Mouse (Mus musculus): ENCODE measurements at regions not wholly inside any gene's neighbourhood (a gene's known extent, or its start where the extent isn't known, plus 50 kb on each side); places are given as distances from the start of the nearest gene placed in this dataset.

GRCm38 (mm10) chr8:109419029-109419596 is 74.7 kb upstream of the Pmfbp1 start:
- Histone ChIP-seq H3K79me2 (ENCODE audit: control insufficient read depth, insufficient read depth) (no peaks in the 10 kb centered on the region), H3K36me3 (ENCODE audit: control insufficient read depth, insufficient read depth) (no peaks in the 10 kb centered on the region), H3K4me3 (no peak overlapping the region), H3K4me2 (ENCODE audit: low read depth) (no peak overlapping the region), H3ac (ENCODE audit: control insufficient read depth, insufficient read length) (no peak overlapping the region), H3K27me3 (ENCODE audit: control insufficient read depth, insufficient read depth, insufficient read length) (no peaks in the 10 kb centered on the region)
- TF ChIP-seq CEBPB (IDR thresholded peaks at IDR 0.05; ENCODE audit: insufficient read depth, poor library complexity, severe bottlenecking) (no peak), POLR2A (IDR thresholded peaks at IDR 0.05; ENCODE audit: insufficient read length, low read depth) (no peak), MAX (IDR thresholded peaks at IDR 0.05; ENCODE audit: low read depth) (no peak), SRF (IDR thresholded peaks at IDR 0.05; ENCODE audit: control insufficient read depth, insufficient read length, low read depth) (no peak), MYOD1 (IDR thresholded peaks at IDR 0.05; ENCODE audit: control insufficient read depth in 1 of 3, insufficient read length in 2 of 3, low read depth in 2 of 3) (no peak), MYOG (IDR thresholded peaks at IDR 0.05; ENCODE audit: control insufficient read depth in 1 of 3, insufficient read depth in 1 of 3, insufficient read length in 2 of 3, low read depth in 2 of 3) (no peak), USF1 (IDR thresholded peaks at IDR 0.05; ENCODE audit: low read depth) (no peak), REST (IDR thresholded peaks at IDR 0.05; ENCODE audit: insufficient read depth, insufficient read length) (no peak), POLR2AphosphoS2 (IDR thresholded peaks at IDR 0.05; ENCODE audit: insufficient read length, low read depth) (no peak), TCF12 (IDR thresholded peaks at IDR 0.05; ENCODE audit: insufficient read depth, poor library complexity, severe bottlenecking) (no peak), E2F4 (IDR thresholded peaks at IDR 0.05; ENCODE audit: insufficient read depth) (no peak), TCF3 (IDR thresholded peaks at IDR 0.05; ENCODE audit: insufficient read length, low read depth) (no peak)

GRCm38 (mm10) chr8:109424004-109424403 is 69.8 kb upstream of the Pmfbp1 start:
- no peaks in the 10 kb centered on the region for H3K79me2 ChIP-seq (ENCODE audit: control insufficient read depth, insufficient read depth)
- no peaks in the 10 kb centered on the region for H3K27me3 ChIP-seq (ENCODE audit: control insufficient read depth, insufficient read depth, insufficient read length)
- no peak overlapping the region for H3K4me2 ChIP-seq (ENCODE audit: low read depth)
- H3K4me3 ChIP-seq = no peak overlapping the region
- TF ChIP-seq TCF3 (IDR thresholded peaks at IDR 0.05; ENCODE audit: insufficient read length, low read depth) (no peak), POLR2A (IDR thresholded peaks at IDR 0.05; ENCODE audit: insufficient read length, low read depth) (no peak), CEBPB (IDR thresholded peaks at IDR 0.05; ENCODE audit: insufficient read depth, poor library complexity, severe bottlenecking) (no peak), MAX (IDR thresholded peaks at IDR 0.05; ENCODE audit: low read depth) (no peak), E2F4 (IDR thresholded peaks at IDR 0.05; ENCODE audit: insufficient read depth) (no peak), MYOD1 (IDR thresholded peaks at IDR 0.05; ENCODE audit: control insufficient read depth in 1 of 3, insufficient read length in 2 of 3, low read depth in 2 of 3) (no peak), TCF12 (IDR thresholded peaks at IDR 0.05; ENCODE audit: insufficient read depth, poor library complexity, severe bottlenecking) (no peak), SRF (IDR thresholded peaks at IDR 0.05; ENCODE audit: control insufficient read depth, insufficient read length, low read depth) (no peak), REST (IDR thresholded peaks at IDR 0.05; ENCODE audit: insufficient read depth, insufficient read length) (no peak), MYOG (IDR thresholded peaks at IDR 0.05; ENCODE audit: control insufficient read depth in 1 of 3, insufficient read depth in 1 of 3, insufficient read length in 2 of 3, low read depth in 2 of 3) (no peak), USF1 (IDR thresholded peaks at IDR 0.05; ENCODE audit: low read depth) (no peak), POLR2AphosphoS2 (IDR thresholded peaks at IDR 0.05; ENCODE audit: insufficient read length, low read depth) (no peak)
- H3ac ChIP-seq (ENCODE audit: control insufficient read depth, insufficient read length) = no peak overlapping the region
- no peaks in the 10 kb centered on the region for H3K36me3 ChIP-seq (ENCODE audit: control insufficient read depth, insufficient read depth)

GRCm38 (mm10) chr8:109428551-109428950 is 65.3 kb upstream of the Pmfbp1 start:
- H3K4me2 ChIP-seq (ENCODE audit: low read depth) = no peak overlapping the region
- TF ChIP-seq POLR2AphosphoS2 (IDR thresholded peaks at IDR 0.05; ENCODE audit: insufficient read length, low read depth) (no peak), MAX (IDR thresholded peaks at IDR 0.05; ENCODE audit: low read depth) (no peak), REST (IDR thresholded peaks at IDR 0.05; ENCODE audit: insufficient read depth, insufficient read length) (no peak), TCF3 (IDR thresholded peaks at IDR 0.05; ENCODE audit: insufficient read length, low read depth) (no peak), SRF (IDR thresholded peaks at IDR 0.05; ENCODE audit: control insufficient read depth, insufficient read length, low read depth) (no peak), TCF12 (IDR thresholded peaks at IDR 0.05; ENCODE audit: insufficient read depth, poor library complexity, severe bottlenecking) (no peak), USF1 (IDR thresholded peaks at IDR 0.05; ENCODE audit: low read depth) (no peak), MYOG (IDR thresholded peaks at IDR 0.05; ENCODE audit: control insufficient read depth in 1 of 3, insufficient read depth in 1 of 3, insufficient read length in 2 of 3, low read depth in 2 of 3) (no peak), POLR2A (IDR thresholded peaks at IDR 0.05; ENCODE audit: insufficient read length, low read depth) (no peak), CEBPB (IDR thresholded peaks at IDR 0.05; ENCODE audit: insufficient read depth, poor library complexity, severe bottlenecking) (no peak), MYOD1 (IDR thresholded peaks at IDR 0.05; ENCODE audit: control insufficient read depth in 1 of 3, insufficient read length in 2 of 3, low read depth in 2 of 3) (no peak), E2F4 (IDR thresholded peaks at IDR 0.05; ENCODE audit: insufficient read depth) (no peak)

GRCm38 (mm10) chr8:109434538-109434937 is 59.3 kb upstream of the Pmfbp1 start:
- no peak overlapping the region for H3ac ChIP-seq (ENCODE audit: control insufficient read depth, insufficient read length)
- no peak overlapping the region for H3K4me3 ChIP-seq
- H3K27me3 ChIP-seq (ENCODE audit: control insufficient read depth, insufficient read depth, insufficient read length) = no peaks in the 10 kb centered on the region
- TF ChIP-seq MAX (IDR thresholded peaks at IDR 0.05; ENCODE audit: low read depth) = no peak
- no peak for TF ChIP-seq TCF3 (IDR thresholded peaks at IDR 0.05; ENCODE audit: insufficient read length, low read depth)
- no peaks in the 10 kb centered on the region for H3K79me2 ChIP-seq (ENCODE audit: control insufficient read depth, insufficient read depth)
- no peak overlapping the region for H3K4me2 ChIP-seq (ENCODE audit: low read depth)
- no peaks in the 10 kb centered on the region for H3K36me3 ChIP-seq (ENCODE audit: control insufficient read depth, insufficient read depth)

More at GRCm38 (mm10) chr8:109428551-109428950, 65.3 kb upstream of the Pmfbp1 start:
- no peaks in the 10 kb centered on the region for H3K27me3 ChIP-seq (ENCODE audit: control insufficient read depth, insufficient read depth, insufficient read length)
- H3K79me2 ChIP-seq (ENCODE audit: control insufficient read depth, insufficient read depth) = no peaks in the 10 kb centered on the region
- H3ac ChIP-seq (ENCODE audit: control insufficient read depth, insufficient read length) = no peak overlapping the region
- H3K4me3 ChIP-seq = no peak overlapping the region
- H3K36me3 ChIP-seq (ENCODE audit: control insufficient read depth, insufficient read depth) = no peaks in the 10 kb centered on the region

GRCm38 (mm10) chr8:109436056-109436455 is 57.8 kb upstream of the Pmfbp1 start:
- Histone ChIP-seq H3K4me2 (ENCODE audit: low read depth) (no peak overlapping the region), H3K27me3 (ENCODE audit: control insufficient read depth, insufficient read depth, insufficient read length) (no peaks in the 10 kb centered on the region), H3K79me2 (ENCODE audit: control insufficient read depth, insufficient read depth) (no peaks in the 10 kb centered on the region), H3K36me3 (ENCODE audit: control insufficient read depth, insufficient read depth) (no peaks in the 10 kb centered on the region), H3ac (ENCODE audit: control insufficient read depth, insufficient read length) (no peak overlapping the region), H3K4me3 (no peak overlapping the region)
- TF ChIP-seq CEBPB (IDR thresholded peaks at IDR 0.05; ENCODE audit: insufficient read depth, poor library complexity, severe bottlenecking) (no peak), MAX (IDR thresholded peaks at IDR 0.05; ENCODE audit: low read depth) (no peak), SRF (IDR thresholded peaks at IDR 0.05; ENCODE audit: control insufficient read depth, insufficient read length, low read depth) (no peak), TCF12 (IDR thresholded peaks at IDR 0.05; ENCODE audit: insufficient read depth, poor library complexity, severe bottlenecking) (no peak), USF1 (IDR thresholded peaks at IDR 0.05; ENCODE audit: low read depth) (no peak), MYOD1 (IDR thresholded peaks at IDR 0.05; ENCODE audit: control insufficient read depth in 1 of 3, insufficient read length in 2 of 3, low read depth in 2 of 3) (no peak), MYOG (IDR thresholded peaks at IDR 0.05; ENCODE audit: control insufficient read depth in 1 of 3, insufficient read depth in 1 of 3, insufficient read length in 2 of 3, low read depth in 2 of 3) (no peak), TCF3 (IDR thresholded peaks at IDR 0.05; ENCODE audit: insufficient read length, low read depth) (no peak), REST (IDR thresholded peaks at IDR 0.05; ENCODE audit: insufficient read depth, insufficient read length) (no peak), E2F4 (IDR thresholded peaks at IDR 0.05; ENCODE audit: insufficient read depth) (no peak), POLR2AphosphoS2 (IDR thresholded peaks at IDR 0.05; ENCODE audit: insufficient read length, low read depth) (no peak), POLR2A (IDR thresholded peaks at IDR 0.05; ENCODE audit: insufficient read length, low read depth) (no peak)
